Mouse (Mus musculus): ENCODE measurements around the gene Gng4. TPM values are rescaled to one million over a fixed set of nuclear protein-coding genes. Genes with fewer than 3 reads are reported as not detected.

Gng4 gene
- total RNA-seq, 2 experiments from 2014 or later, result not detected

- ATAC-seq (replicated peaks; ENCODE audit: low FRiP score, poor library complexity, severe bottlenecking), result no peak
These were observed 24.7 kb downstream of the Gng4 start for GRCm38 (mm10) chr13:13808337-13809132.

GRCm38 (mm10) chr13:13810885-13811284 is 27.0 kb downstream of the Gng4 start:
- ATAC-seq (replicated peaks; ENCODE audit: low FRiP score, poor library complexity, severe bottlenecking), result no peak

- ATAC-seq (replicated peaks; ENCODE audit: low FRiP score, poor library complexity, severe bottlenecking), result no peak
These were observed 34.8 kb downstream of the Gng4 start for GRCm38 (mm10) chr13:13818696-13819095.

- ATAC-seq (replicated peaks; ENCODE audit: low FRiP score, poor library complexity, severe bottlenecking), result no peak
These were observed 36.6 kb downstream of the Gng4 start for GRCm38 (mm10) chr13:13820234-13821123.

GRCm38 (mm10) chr13:13824946-13825345 is 41.1 kb downstream of the Gng4 start:
- ATAC-seq (replicated peaks; ENCODE audit: low FRiP score, poor library complexity, severe bottlenecking), result no peak

GRCm38 (mm10) chr13:13826533-13826932 is 42.7 kb downstream of the Gng4 start:
- no peak for ATAC-seq (replicated peaks; ENCODE audit: low FRiP score, poor library complexity, severe bottlenecking)

- no peak for ATAC-seq (replicated peaks; ENCODE audit: low FRiP score, poor library complexity, severe bottlenecking)
These were observed 44.3 kb downstream of the Gng4 start for GRCm38 (mm10) chr13:13828125-13828524.

- ATAC-seq (replicated peaks; ENCODE audit: low FRiP score, poor library complexity, severe bottlenecking), result no peak
These were observed 46.7 kb downstream of the Gng4 start for GRCm38 (mm10) chr13:13830469-13831074.

GRCm38 (mm10) chr13:13835180-13835579 is 51.3 kb downstream of the Gng4 start:
- peak; percentile 64; the same call in 1 of the 2 replicates for ATAC-seq (replicated peaks; ENCODE audit: low FRiP score, poor library complexity, severe bottlenecking)

- ATAC-seq (replicated peaks; ENCODE audit: low FRiP score, poor library complexity, severe bottlenecking), result no peak
These were observed 61.2 kb downstream of the Gng4 start for GRCm38 (mm10) chr13:13845021-13845420.

GRCm38 (mm10) chr13:13847075-13847599 is 63.3 kb downstream of the Gng4 start:
- no peak for ATAC-seq (replicated peaks; ENCODE audit: low FRiP score, poor library complexity, severe bottlenecking)

GRCm38 (mm10) chr13:13857190-13857589 is 73.3 kb downstream of the Gng4 start:
- ATAC-seq (replicated peaks; ENCODE audit: low FRiP score, poor library complexity, severe bottlenecking), result no peak

GRCm38 (mm10) chr13:13862346-13862745 is 78.5 kb downstream of the Gng4 start:
- ATAC-seq (replicated peaks; ENCODE audit: low FRiP score, poor library complexity, severe bottlenecking), result no peak

GRCm38 (mm10) chr13:13862941-13863340 is 79.1 kb downstream of the Gng4 start:
- no peak for ATAC-seq (replicated peaks; ENCODE audit: low FRiP score, poor library complexity, severe bottlenecking)

GRCm38 (mm10) chr13:13866339-13866738 is 82.5 kb downstream of the Gng4 start:
- no peak for ATAC-seq (replicated peaks; ENCODE audit: low FRiP score, poor library complexity, severe bottlenecking)

GRCm38 (mm10) chr13:13867078-13867759 is 83.4 kb downstream of the Gng4 start:
- no peak for ATAC-seq (replicated peaks; ENCODE audit: low FRiP score, poor library complexity, severe bottlenecking)

GRCm38 (mm10) chr13:13867922-13868321 is 84.1 kb downstream of the Gng4 start:
- ATAC-seq (replicated peaks; ENCODE audit: low FRiP score, poor library complexity, severe bottlenecking), result no peak
